Mouse (Mus musculus): ENCODE measurements around the gene Ybx1. TPM values are rescaled to one million over a fixed set of nuclear protein-coding genes. Genes with fewer than 3 reads are reported as not detected.
A peak's percentile ranks its signal among the peaks of the same experiment; 100 is the strongest.

The Ybx1 gene
- polyA plus RNA-seq, 1 experiment, result 886 TPM

- TF ChIP-seq CTCF (IDR thresholded peaks at IDR 0.05; ENCODE audit: borderline replicate concordance, extremely low read depth, insufficient read depth, insufficient read length), result no peak
- TF ChIP-seq POLR2A (IDR thresholded peaks at IDR 0.05; ENCODE audit: borderline replicate concordance, extremely low read depth, insufficient read depth, insufficient read length, poor library complexity, severe bottlenecking), result peak; percentile 38; the same call in 1 of the 2 replicates
- peak; percentile 99 for DNase-seq (ENCODE audit: low read depth)
Observed at GRCm38 (mm10) chr4:119232410-119233255, 61.8 kb downstream of the Ybx1 start, which contains the start of the genes AU022252 and P3h1. AU022252 (minus strand) TSS chr4:119232712. P3h1 (plus strand) TSS chr4:119232915.

Other genes starting within 250 kb of the Ybx1 start
- gene Slc2a1, start 185.9 kb downstream of the Ybx1 start, polyA plus RNA-seq (2012; rRNA removed), result 94.7 and 96.9 TPM in 2 replicates
- gene Zfp691, start 120.4 kb downstream of the Ybx1 start, polyA plus RNA-seq (2012; rRNA removed), result 8.1 and 12.2 TPM in 2 replicates
- gene Ermap, start 104.6 kb downstream of the Ybx1 start, polyA plus RNA-seq (2012; rRNA removed), result 1.3 TPM in 2 replicates
- 132 and 160 TPM in 2 replicates for gene Svbp, start 99.3 kb downstream of the Ybx1 start, polyA plus RNA-seq (2012; rRNA removed)
- 0.66 and 0.79 TPM in 2 replicates for gene Tmem269, start 76.4 kb downstream of the Ybx1 start, polyA plus RNA-seq (2012; rRNA removed)
- gene AU022252, start 61.9 kb downstream of the Ybx1 start, polyA plus RNA-seq (2012; rRNA removed), result 13.5 and 18.2 TPM in 2 replicates
- gene P3h1, start 61.7 kb downstream of the Ybx1 start, polyA plus RNA-seq (2012; rRNA removed), result 23.2 and 24.4 TPM in 2 replicates
- gene Cldn19, start 39.2 kb downstream of the Ybx1 start, polyA plus RNA-seq (2012; rRNA removed), result 0.87 and 2.2 TPM in 2 replicates
- 48.0 and 73.7 TPM in 2 replicates for gene Ppih, start 25.9 kb upstream of the Ybx1 start, polyA plus RNA-seq (2012; rRNA removed)
- gene Ccdc30, start 120.9 kb upstream of the Ybx1 start, polyA plus RNA-seq (2012; rRNA removed), result 8.7 and 11.3 TPM in 2 replicates
- gene Ppcs, start 127.8 kb upstream of the Ybx1 start, polyA plus RNA-seq (2012; rRNA removed), result 10.4 and 12.1 TPM in 2 replicates
- 0.37 and 0.53 TPM in 2 replicates for gene Zmynd12, start 128.2 kb upstream of the Ybx1 start, polyA plus RNA-seq (2012; rRNA removed)
- gene Rimkla, start 198.0 kb upstream of the Ybx1 start, polyA plus RNA-seq (2012; rRNA removed), result 15.6 and 22.0 TPM in 2 replicates
- gene Foxj3, start 242.4 kb upstream of the Ybx1 start, polyA plus RNA-seq (2012; rRNA removed), result 36.5 and 43.3 TPM in 2 replicates
- gene Frg2f1, start 244.9 kb upstream of the Ybx1 start, polyA plus RNA-seq (2012; rRNA removed), result 9.4 and 10.0 TPM in 2 replicates